Mouse (Mus musculus): ENCODE data around the gene 1700074P13Rik.

1700074P13Rik gene

DNA sequence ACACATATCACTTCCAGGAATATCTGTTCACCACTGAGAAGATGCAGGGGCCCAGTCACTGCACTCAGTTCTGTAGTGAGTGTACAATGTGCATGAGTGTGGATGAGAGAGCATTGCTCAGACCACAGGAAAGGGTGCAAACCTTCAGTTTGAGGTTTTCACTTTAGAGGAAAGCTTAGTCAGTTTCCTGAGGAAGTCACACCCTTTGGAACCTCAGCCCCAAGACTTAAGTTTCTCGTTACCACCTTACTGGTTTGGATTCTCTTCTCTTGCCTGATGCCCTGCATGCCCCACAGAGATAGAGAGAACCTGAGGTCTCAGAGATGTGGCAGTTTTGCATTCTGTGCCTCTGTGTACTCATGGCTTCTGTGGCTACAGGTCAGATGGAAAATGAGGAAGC, 49.4 kb downstream of the 1700074P13Rik start:
- H3K4me3 ChIP-seq (replicated peaks; ENCODE audit: low read length) = no peak overlapping the region
- H3K27me3 ChIP-seq (ENCODE audit: insufficient read depth, low read length) = peaks cover 6% of the 10 kb centered on the region; the same call in 1 of the 2 replicates
- H3K36me3 ChIP-seq (ENCODE audit: insufficient read depth, low read length) = no peaks in the 10 kb centered on the region
- H3K4me1 ChIP-seq (replicated peaks; ENCODE audit: low read depth, low read length) = no peaks in the 10 kb centered on the region
- TF ChIP-seq CTCF (conservative IDR thresholded peaks at IDR 0.05; ENCODE audit: low read length) (no peak), POU5F1 (IDR thresholded peaks at IDR 0.05; ENCODE audit: borderline replicate concordance, low read length) (no peak), NANOG (IDR thresholded peaks at IDR 0.05; ENCODE audit: borderline replicate concordance, low read length) (no peak)
- H3K9me3 ChIP-seq (ENCODE audit: low read length) = no peaks in the 10 kb centered on the region

DNA sequence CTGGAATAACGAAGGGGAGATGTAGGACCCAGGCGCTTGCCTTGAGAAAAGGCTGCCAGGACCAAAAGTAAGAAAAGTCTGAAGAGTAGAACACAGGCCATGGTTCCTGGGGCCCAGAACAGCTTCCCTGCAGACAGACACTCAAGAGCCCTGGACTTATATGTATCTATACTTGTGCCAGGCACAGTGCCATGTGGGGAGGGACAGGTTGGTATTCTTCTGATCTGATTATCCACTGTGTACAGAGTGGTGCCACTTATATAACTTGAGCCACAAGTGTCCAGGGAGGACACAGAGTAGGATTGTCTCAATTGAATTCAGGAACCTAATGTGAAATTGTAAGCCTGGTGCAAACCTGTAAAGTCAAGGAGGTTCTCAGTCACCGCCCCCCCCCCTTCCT, 53.0 kb downstream of the 1700074P13Rik start, which contains the start of gene Moxd2:
TSS of gene Moxd2 (minus strand) at position 101 of the 400 bp plus-strand sequence.
- Histone ChIP-seq H3K36me3 (ENCODE audit: insufficient read depth, low read length) (no peaks in the 10 kb centered on the region), H3K27me3 (ENCODE audit: insufficient read depth, low read length) (0 out of 2 replicates have a peak, but pooled peaks cover 6% of the 10 kb centered on the region), H3K4me1 (replicated peaks; ENCODE audit: low read depth, low read length) (no peaks in the 10 kb centered on the region), H3K9me3 (ENCODE audit: low read length) (no peaks in the 10 kb centered on the region), H3K4me3 (replicated peaks; ENCODE audit: low read length) (no peak within 1 kb of the TSS)
- TF ChIP-seq CTCF (conservative IDR thresholded peaks at IDR 0.05; ENCODE audit: low read length) (no peak), POU5F1 (IDR thresholded peaks at IDR 0.05; ENCODE audit: borderline replicate concordance, low read length) (no peak), NANOG (IDR thresholded peaks at IDR 0.05; ENCODE audit: borderline replicate concordance, low read length) (no peak)
